Mouse (Mus musculus): ENCODE measurements around the gene Dynlt1b. TPM values are rescaled to one million over a fixed set of nuclear protein-coding genes. Genes with fewer than 3 reads are reported as not detected.
"Not testable (repeated sequence)": the region's sequence is repeated elsewhere in the genome, so short reads cannot be mapped to it uniquely, and the experiment has no call there.

Gene Dynlt1b
- polyA plus RNA-seq, 1 experiment from 2014 or later, result 474 TPM

- not testable (repeated sequence) for H3K4me2 ChIP-seq (ENCODE audit: low read depth, low read length); H3K36me3 ChIP-seq (ENCODE audit: control insufficient read depth, insufficient read depth, low read length); H3K27me3 ChIP-seq (ENCODE audit: control insufficient read depth, insufficient read depth, low read length); H3K27ac ChIP-seq (ENCODE audit: low read length); ATAC-seq (ENCODE audit: insufficient read depth, low FRiP score); H3K9ac ChIP-seq (ENCODE audit: low read length); H3K9me3 ChIP-seq (replicated peaks; ENCODE audit: control insufficient read depth, low read length); H3K4me3 ChIP-seq (replicated peaks; ENCODE audit: low read length)
- WGBS, result 58% methylated on average over 6 of the region's 7 CpGs
- 0 out of 2 replicates have a peak, but pooled peaks cover 11% of the 10 kb centered on the region for H3K4me1 ChIP-seq (ENCODE audit: control insufficient read depth, insufficient read depth, low read length)
These were observed 40.8 kb downstream of the Dynlt1b start for GRCm38 (mm10) chr17:6470671-6471070.

- not testable (repeated sequence) for H3K4me1 ChIP-seq (ENCODE audit: control insufficient read depth, insufficient read depth, low read length); H3K36me3 ChIP-seq (ENCODE audit: control insufficient read depth, insufficient read depth, low read length); H3K4me3 ChIP-seq (replicated peaks; ENCODE audit: low read length); H3K4me2 ChIP-seq (ENCODE audit: low read depth, low read length); H3K9ac ChIP-seq (ENCODE audit: low read length); ATAC-seq (ENCODE audit: insufficient read depth, low FRiP score); H3K9me3 ChIP-seq (replicated peaks; ENCODE audit: control insufficient read depth, low read length); H3K27me3 ChIP-seq (ENCODE audit: control insufficient read depth, insufficient read depth, low read length); H3K27ac ChIP-seq (ENCODE audit: low read length)
- 91% methylated on average over 6 of the region's 6 CpGs for WGBS
These were observed 45.4 kb downstream of the Dynlt1b start for GRCm38 (mm10) chr17:6475270-6475669.

GRCm38 (mm10) chr17:6475913-6476312 is 46.0 kb downstream of the Dynlt1b start:
- H3K9me3 ChIP-seq (replicated peaks; ENCODE audit: control insufficient read depth, low read length); H3K4me1 ChIP-seq (ENCODE audit: control insufficient read depth, insufficient read depth, low read length); H3K36me3 ChIP-seq (ENCODE audit: control insufficient read depth, insufficient read depth, low read length); H3K27ac ChIP-seq (ENCODE audit: low read length); H3K27me3 ChIP-seq (ENCODE audit: control insufficient read depth, insufficient read depth, low read length); ATAC-seq (ENCODE audit: insufficient read depth, low FRiP score): not testable (repeated sequence)
- peak overlapping the region; percentile 90; the same call in 1 of the 2 replicates for H3K9ac ChIP-seq (ENCODE audit: low read length)
- H3K4me2 ChIP-seq (ENCODE audit: low read depth, low read length), result peak overlapping the region; percentile 89
- peak overlapping the region; percentile 76 for H3K4me3 ChIP-seq (replicated peaks; ENCODE audit: low read length)
- WGBS, result 50% methylated on average over 7 of the region's 7 CpGs

GRCm38 (mm10) chr17:6476495-6476947 is 46.6 kb downstream of the Dynlt1b start:
- not testable (repeated sequence) for H3K9me3 ChIP-seq (replicated peaks; ENCODE audit: control insufficient read depth, low read length); H3K36me3 ChIP-seq (ENCODE audit: control insufficient read depth, insufficient read depth, low read length); H3K4me1 ChIP-seq (ENCODE audit: control insufficient read depth, insufficient read depth, low read length); H3K27me3 ChIP-seq (ENCODE audit: control insufficient read depth, insufficient read depth, low read length)
- under 1% methylated on average over 45 of the region's 45 CpGs for WGBS
- H3K4me3 ChIP-seq (replicated peaks; ENCODE audit: low read length), result peak overlapping the region; percentile 76
- peak overlapping the region; percentile 89 for H3K4me2 ChIP-seq (ENCODE audit: low read depth, low read length)
- peak overlapping the region; percentile 60; the same call in 1 of the 2 replicates for H3K27ac ChIP-seq (ENCODE audit: low read length)
- H3K9ac ChIP-seq (ENCODE audit: low read length), result peak overlapping the region; percentile 90
- ATAC-seq (ENCODE audit: insufficient read depth, low FRiP score), result peak; percentile 69

- H3K4me1 ChIP-seq (ENCODE audit: control insufficient read depth, insufficient read depth, low read length); H3K9me3 ChIP-seq (replicated peaks; ENCODE audit: control insufficient read depth, low read length); H3K27me3 ChIP-seq (ENCODE audit: control insufficient read depth, insufficient read depth, low read length); H3K36me3 ChIP-seq (ENCODE audit: control insufficient read depth, insufficient read depth, low read length): not testable (repeated sequence)
- 1% methylated on average over 32 of the region's 42 CpGs for WGBS
- peak overlapping the region; percentile 76 for H3K4me3 ChIP-seq (replicated peaks; ENCODE audit: low read length)
- peak overlapping the region; percentile 90 for H3K9ac ChIP-seq (ENCODE audit: low read length)
- ATAC-seq (ENCODE audit: insufficient read depth, low FRiP score), result peak; percentile 82
- peak overlapping the region; percentile 89 for H3K4me2 ChIP-seq (ENCODE audit: low read depth, low read length)
- peak overlapping the region; percentile 60; the same call in 1 of the 2 replicates for H3K27ac ChIP-seq (ENCODE audit: low read length)
These were observed 47.1 kb downstream of the Dynlt1b start for GRCm38 (mm10) chr17:6477026-6477425.

- not testable (repeated sequence) for H3K4me1 ChIP-seq (ENCODE audit: control insufficient read depth, insufficient read depth, low read length); ATAC-seq (ENCODE audit: insufficient read depth, low FRiP score); H3K27ac ChIP-seq (ENCODE audit: low read length); H3K9ac ChIP-seq (ENCODE audit: low read length); H3K36me3 ChIP-seq (ENCODE audit: control insufficient read depth, insufficient read depth, low read length); H3K27me3 ChIP-seq (ENCODE audit: control insufficient read depth, insufficient read depth, low read length); H3K4me3 ChIP-seq (replicated peaks; ENCODE audit: low read length); H3K4me2 ChIP-seq (ENCODE audit: low read depth, low read length); H3K9me3 ChIP-seq (replicated peaks; ENCODE audit: control insufficient read depth, low read length)
- WGBS, result 31% methylated on average over 4 of the region's 7 CpGs
These were observed 51.1 kb downstream of the Dynlt1b start for GRCm38 (mm10) chr17:6480855-6481589.

- H3K4me1 ChIP-seq (ENCODE audit: control insufficient read depth, insufficient read depth, low read length); H3K36me3 ChIP-seq (ENCODE audit: control insufficient read depth, insufficient read depth, low read length); H3K9ac ChIP-seq (ENCODE audit: low read length); H3K4me2 ChIP-seq (ENCODE audit: low read depth, low read length); H3K4me3 ChIP-seq (replicated peaks; ENCODE audit: low read length); H3K9me3 ChIP-seq (replicated peaks; ENCODE audit: control insufficient read depth, low read length); H3K27ac ChIP-seq (ENCODE audit: low read length); ATAC-seq (ENCODE audit: insufficient read depth, low FRiP score); H3K27me3 ChIP-seq (ENCODE audit: control insufficient read depth, insufficient read depth, low read length): not testable (repeated sequence)
- 87% methylated on average over 12 of the region's 12 CpGs for WGBS
These were observed 51.7 kb downstream of the Dynlt1b start for GRCm38 (mm10) chr17:6481590-6481963.

- H3K4me1 ChIP-seq (ENCODE audit: control insufficient read depth, insufficient read depth, low read length), result not testable (repeated sequence)
- 84% methylated on average over 6 of the region's 8 CpGs for WGBS
These were observed 52.3 kb downstream of the Dynlt1b start for GRCm38 (mm10) chr17:6482248-6482647.

More at GRCm38 (mm10) chr17:6482248-6482647, 52.3 kb downstream of the Dynlt1b start:
- H3K9ac ChIP-seq (ENCODE audit: low read length); H3K4me2 ChIP-seq (ENCODE audit: low read depth, low read length); H3K4me3 ChIP-seq (replicated peaks; ENCODE audit: low read length); H3K36me3 ChIP-seq (ENCODE audit: control insufficient read depth, insufficient read depth, low read length); H3K27me3 ChIP-seq (ENCODE audit: control insufficient read depth, insufficient read depth, low read length); ATAC-seq (ENCODE audit: insufficient read depth, low FRiP score); H3K27ac ChIP-seq (ENCODE audit: low read length); H3K9me3 ChIP-seq (replicated peaks; ENCODE audit: control insufficient read depth, low read length): not testable (repeated sequence)

Measured in stomach, embryonic 16.5 days (tissue).